Comparison of ENCODE assay signal across 23 mouse cellular contexts in genomic region chr1:88808508-88808907, GRCm38 (mm10).
"Had no signal": no experiment of that assay in that cellular context is flagged by ENCODE, and none has a peak within 500 bp of the region (broad histone marks: within the 10 kb centered on the region; RNA-seq: fewer than 3 reads in every experiment).

No protein-coding gene starts in this region.

- H3K27ac ChIP-seq: heart, embryonic 10.5 days; hindbrain, embryonic 13.5 days; hindbrain, embryonic 15.5 days; hindbrain, postnatal 0 days; kidney, embryonic 15.5 days; kidney, postnatal 0 days; limb, embryonic 13.5 days; limb, embryonic 15.5 days; liver, embryonic 12.5 days; liver, embryonic 14.5 days had no signal

- H3K4me3 ChIP-seq: heart, embryonic 10.5 days; heart, embryonic 12.5 days; hindbrain, embryonic 13.5 days; hindbrain, embryonic 15.5 days; kidney, embryonic 15.5 days; limb, embryonic 13.5 days; limb, embryonic 15.5 days; liver, embryonic 12.5 days had no signal

- DNase-seq: gastrocnemius, postnatal 14 days; gastrocnemius, postnatal 36 days; heart, adult 18-20 months; heart, postnatal 10 days; heart, postnatal 36 days; kidney, adult 11 months; kidney, adult 2 months; kidney, adult 9 months; kidney, postnatal 14 days; kidney, postnatal 36 days; layer of hippocampus, postnatal 36 days; left cerebral cortex, postnatal 4 days had no signal
